Mouse (Mus musculus): ENCODE data around the gene Sema4c. TPM values are rescaled to one million over a fixed set of nuclear protein-coding genes. Genes with fewer than 3 reads are reported as not detected.

The Sema4c gene
- total and polyA plus RNA-seq, 3 experiments = 0.19 to 1.4 TPM; not detected in 1

- no peak for TF ChIP-seq RAD21 (IDR thresholded peaks at IDR 0.05; ENCODE audit: low read depth, low read length)
- TF ChIP-seq POLR2AphosphoS2 (IDR thresholded peaks at IDR 0.05; ENCODE audit: low read length) = no peak
- no peak for TF ChIP-seq POLR2A (IDR thresholded peaks at IDR 0.05; ENCODE audit: control insufficient read depth in 1 of 2, insufficient read depth in 1 of 2, low read depth in 1 of 2, low read length in 2 of 2, poor library complexity in 1 of 2)
- no peak for TF ChIP-seq TBP (IDR thresholded peaks at IDR 0.05; ENCODE audit: low read depth, low read length)
- TF ChIP-seq MXI1 (IDR thresholded peaks at IDR 0.05; ENCODE audit: low read depth, low read length) = no peak
- no peak for TF ChIP-seq MEF2A (IDR thresholded peaks at IDR 0.05; ENCODE audit: extremely low read depth, insufficient replicate concordance, low read depth, low read length, poor library complexity, severe bottlenecking)
- no peak for TF ChIP-seq TAL1 (IDR thresholded peaks at IDR 0.05; ENCODE audit: low read length)
- TF ChIP-seq CTCF (IDR thresholded peaks at IDR 0.05 in 2 of 3, conservative IDR thresholded peaks at IDR 0.05 in 1 of 3; ENCODE audit: control insufficient read depth in 1 of 3, insufficient read depth in 1 of 3, low read depth in 2 of 3, low read length in 3 of 3, poor library complexity in 1 of 3, severe bottlenecking in 1 of 3) = no peak
- no peak for TF ChIP-seq CHD1 (IDR thresholded peaks at IDR 0.05; ENCODE audit: low read depth, low read length)
- no peak for TF ChIP-seq NELFE (IDR thresholded peaks at IDR 0.05; ENCODE audit: low read depth, low read length)
- Histone ChIP-seq H3K36me3 (ENCODE audit: control insufficient read depth in 1 of 2, insufficient read depth in 2 of 2, low read length in 2 of 2) (no peaks in the 10 kb centered on the region), H3K9me3 (replicated peaks; ENCODE audit: insufficient read depth, low read length) (no peaks in the 10 kb centered on the region), H3K27ac (ENCODE audit: control insufficient read depth, low read depth, low read length) (no peak overlapping the region), H3K27me3 (ENCODE audit: control insufficient read depth in 1 of 2, insufficient read depth in 2 of 2, low read length in 2 of 2) (no peaks in the 10 kb centered on the region), H3K4me1 (ENCODE audit: control insufficient read depth in 1 of 2, insufficient read depth in 2 of 2, low read length in 2 of 2) (no peaks in the 10 kb centered on the region), H3K9ac (ENCODE audit: control insufficient read depth, low read depth, low read length, poor library complexity, severe bottlenecking) (no peak overlapping the region), H3K4me3 (ENCODE audit: control insufficient read depth in 1 of 2, insufficient read depth in 1 of 2, low read depth in 2 of 2, low read length in 2 of 2) (no peak overlapping the region), H3K79me2 (ENCODE audit: control insufficient read depth, insufficient read depth, low read length, poor library complexity) (no peaks in the 10 kb centered on the region)
- DNase-seq (ENCODE audit: low read depth, low spot score) = peak; percentile 13
Observed at GRCm38 (mm10) chr1:36579974-36580383, 21.8 kb upstream of the Sema4c start.

- no peak overlapping the region for H3K27ac ChIP-seq (ENCODE audit: control insufficient read depth, low read depth, low read length)
- DNase-seq (ENCODE audit: low read depth, low spot score) = no peak
- no peaks in the 10 kb centered on the region for H3K79me2 ChIP-seq (ENCODE audit: control insufficient read depth, insufficient read depth, low read length, poor library complexity)
- no peaks in the 10 kb centered on the region for H3K9me3 ChIP-seq (replicated peaks; ENCODE audit: insufficient read depth, low read length)
- H3K9ac ChIP-seq (ENCODE audit: control insufficient read depth, low read depth, low read length, poor library complexity, severe bottlenecking) = no peak overlapping the region
- no peaks in the 10 kb centered on the region for H3K4me1 ChIP-seq (ENCODE audit: control insufficient read depth in 1 of 2, insufficient read depth in 2 of 2, low read length in 2 of 2)
- no peak for TF ChIP-seq GATA1 (IDR thresholded peaks at IDR 0.05; ENCODE audit: low read depth, low read length)
- no peak for TF ChIP-seq MAFK (IDR thresholded peaks at IDR 0.05; ENCODE audit: borderline replicate concordance, low read depth, low read length)
- TF ChIP-seq CHD2 (IDR thresholded peaks at IDR 0.05; ENCODE audit: low read length) = no peak
- no peak for TF ChIP-seq EP300 (IDR thresholded peaks at IDR 0.05; ENCODE audit: low read depth in 1 of 2, low read length in 2 of 2)
- TF ChIP-seq TCF12 (IDR thresholded peaks at IDR 0.05; ENCODE audit: low read depth, low read length) = no peak
- no peak for TF ChIP-seq USF2 (IDR thresholded peaks at IDR 0.05; ENCODE audit: borderline replicate concordance in 1 of 2, insufficient read depth in 1 of 2, low read depth in 1 of 2, low read length in 2 of 2)
- TF ChIP-seq MYB (IDR thresholded peaks at IDR 0.05; ENCODE audit: low read depth, low read length) = no peak
- no peak for TF ChIP-seq HCFC1 (IDR thresholded peaks at IDR 0.05; ENCODE audit: low read depth, low read length)
- no peak for TF ChIP-seq MXI1 (IDR thresholded peaks at IDR 0.05; ENCODE audit: low read depth, low read length)
- no peak for TF ChIP-seq ZC3H11A (IDR thresholded peaks at IDR 0.05; ENCODE audit: low read depth, low read length)
- TF ChIP-seq ZNF384 (IDR thresholded peaks at IDR 0.05; ENCODE audit: low read depth, low read length) = no peak
- no peak for TF ChIP-seq ZKSCAN1 (IDR thresholded peaks at IDR 0.05; ENCODE audit: low read depth, low read length)
- TF ChIP-seq SMC3 (IDR thresholded peaks at IDR 0.05; ENCODE audit: low read depth, low read length) = no peak
- TF ChIP-seq MEF2A (IDR thresholded peaks at IDR 0.05; ENCODE audit: extremely low read depth, insufficient replicate concordance, low read depth, low read length, poor library complexity, severe bottlenecking) = no peak
- no peak for TF ChIP-seq TAL1 (IDR thresholded peaks at IDR 0.05; ENCODE audit: low read length)
- TF ChIP-seq RCOR1 (IDR thresholded peaks at IDR 0.05; ENCODE audit: low read depth, low read length) = no peak
- no peak for TF ChIP-seq JUND (IDR thresholded peaks at IDR 0.05; ENCODE audit: low read depth, low read length)
- no peaks in the 10 kb centered on the region for H3K36me3 ChIP-seq (ENCODE audit: control insufficient read depth in 1 of 2, insufficient read depth in 2 of 2, low read length in 2 of 2)
- no peak overlapping the region for H3K4me3 ChIP-seq (ENCODE audit: control insufficient read depth in 1 of 2, insufficient read depth in 1 of 2, low read depth in 2 of 2, low read length in 2 of 2)
- no peaks in the 10 kb centered on the region; a peak in 2 of 4 replicates for H3K27me3 ChIP-seq (ENCODE audit: control insufficient read depth in 1 of 2, insufficient read depth in 2 of 2, low read length in 2 of 2)
Observed at GRCm38 (mm10) chr1:36576991-36577675, 19.0 kb upstream of the Sema4c start.
